Mouse (Mus musculus): Measurements from ENCODE around the gene Olfr1211. TPM values are rescaled to one million over a fixed set of nuclear protein-coding genes. Genes with fewer than 3 reads are reported as not detected.

The Olfr1211 gene
- polyA plus RNA-seq (2012; rRNA removed), result not detected in 2 replicates
- polyA plus RNA-seq (2014; fragmentation: Nextera tagmentation; extraction: Ambion mirVana), result not detected in 2 replicates

GRCm38 (mm10) chr2:88938011-88938410 is at the start of gene Olfr1211:
Olfr1211 (minus strand) TSS chr2:88938111.
- no peaks in the 10 kb centered on the region for H3K27me3 ChIP-seq (ENCODE audit: control insufficient read depth, insufficient read depth, low read length)
- ATAC-seq (ENCODE audit: low FRiP score, low read depth), result no peak
- 85% methylated on average over 1 of the region's 1 CpGs for WGBS

DNA sequence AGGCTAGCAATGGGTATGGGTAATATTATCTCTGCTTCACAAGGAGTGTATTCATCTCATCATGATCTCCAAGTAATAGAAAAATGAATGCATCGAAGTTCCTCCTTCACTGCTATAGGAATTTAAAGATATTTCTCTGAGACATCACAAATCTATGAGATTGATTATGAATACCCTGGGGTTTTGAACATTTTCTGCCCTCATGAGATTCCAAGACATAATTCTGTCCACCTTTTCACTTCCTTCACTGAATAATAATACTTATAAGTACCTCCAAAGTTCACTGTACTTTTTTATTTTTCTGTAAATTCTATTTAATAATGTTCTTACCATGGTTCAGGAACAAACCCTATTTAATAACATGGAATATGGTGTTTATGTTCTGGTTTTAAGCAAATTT is 42.3 kb upstream of the Olfr1211 start, which contains the start of gene Gm13762:
Gm13762 (minus strand) TSS at position 101 of the 400 bp plus-strand sequence.
- no peaks in the 10 kb centered on the region for H3K36me3 ChIP-seq (ENCODE audit: control insufficient read depth, insufficient read depth, low read length)
- no peak for DNase-seq (ENCODE audit: low spot score)

More at GRCm38 (mm10) chr2:88938011-88938410, at the start of gene Olfr1211:
- no peak for DNase-seq (ENCODE audit: low spot score)
- Histone ChIP-seq H3K4me3 (replicated peaks; ENCODE audit: low read length) (no peak within 1 kb of the TSS), H3K4me1 (ENCODE audit: control insufficient read depth, insufficient read depth, low read length) (no peaks in the 10 kb centered on the region), H3K9me3 (ENCODE audit: control insufficient read depth, low read length) (no peaks in the 10 kb centered on the region), H3K4me2 (replicated peaks; ENCODE audit: low read depth, low read length, severe bottlenecking) (no peak within 1 kb of the TSS), H3K9ac (ENCODE audit: low read depth, low read length, severe bottlenecking) (no peak within 1 kb of the TSS), H3K36me3 (ENCODE audit: control insufficient read depth, insufficient read depth, low read length) (no peaks in the 10 kb centered on the region), H3K27ac (replicated peaks; ENCODE audit: low read depth, low read length) (no peak within 1 kb of the TSS)
- no peak for TF ChIP-seq POLR2A (IDR thresholded peaks at IDR 0.05; ENCODE audit: borderline replicate concordance, extremely low read depth, insufficient read depth, insufficient read length)

DNA sequence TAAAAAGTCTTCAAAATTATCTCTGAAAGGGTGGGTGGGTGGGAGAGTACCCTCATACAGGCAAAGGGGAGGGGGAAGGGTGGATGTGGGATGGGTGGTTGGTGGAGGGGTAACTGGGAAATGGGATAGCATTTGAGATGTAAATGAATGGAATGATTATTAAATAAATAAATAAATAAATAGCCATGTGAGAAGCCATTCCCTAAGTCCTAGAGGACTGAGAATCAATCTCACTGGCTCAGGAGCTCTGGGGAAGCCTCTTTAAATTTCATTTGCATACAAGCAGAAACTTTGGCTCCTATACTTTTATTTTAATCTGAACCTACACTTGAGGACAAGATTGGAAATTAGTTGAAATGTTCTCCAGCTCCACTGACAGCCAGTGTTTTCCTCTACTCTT is 15.8 kb upstream of the Olfr1211 start, which contains the start of gene Olfr1212:
Olfr1212 (plus strand) TSS at position 301 of the 400 bp plus-strand sequence.
- no peak for ATAC-seq (ENCODE audit: low FRiP score, low read depth)
- H3K4me3 ChIP-seq (replicated peaks; ENCODE audit: low read length), result no peak within 1 kb of the TSS
- H3K9ac ChIP-seq (ENCODE audit: low read depth, low read length, severe bottlenecking), result no peak within 1 kb of the TSS
- no peaks in the 10 kb centered on the region for H3K4me1 ChIP-seq (ENCODE audit: control insufficient read depth, insufficient read depth, low read length)
- no peaks in the 10 kb centered on the region for H3K27me3 ChIP-seq (ENCODE audit: control insufficient read depth, insufficient read depth, low read length)
- H3K9me3 ChIP-seq (ENCODE audit: control insufficient read depth, low read length), result no peaks in the 10 kb centered on the region
- H3K36me3 ChIP-seq (ENCODE audit: control insufficient read depth, insufficient read depth, low read length), result no peaks in the 10 kb centered on the region
- no peak within 1 kb of the TSS for H3K27ac ChIP-seq (replicated peaks; ENCODE audit: low read depth, low read length)
- no peak for DNase-seq (ENCODE audit: low spot score)
- no peak for TF ChIP-seq POLR2A (IDR thresholded peaks at IDR 0.05; ENCODE audit: borderline replicate concordance, extremely low read depth, insufficient read depth, insufficient read length)
- no peak within 1 kb of the TSS for H3K4me2 ChIP-seq (replicated peaks; ENCODE audit: low read depth, low read length, severe bottlenecking)

More for the DNA sequence above, 42.3 kb upstream of the Olfr1211 start, which contains the start of gene Gm13762:
- no peak within 1 kb of the TSS for H3K4me3 ChIP-seq (replicated peaks; ENCODE audit: low read length)
- no peaks in the 10 kb centered on the region for H3K4me1 ChIP-seq (ENCODE audit: control insufficient read depth, insufficient read depth, low read length)
- H3K27ac ChIP-seq (replicated peaks; ENCODE audit: low read depth, low read length), result no peak within 1 kb of the TSS
- WGBS, result 84% methylated on average over 1 of the region's 1 CpGs
- H3K27me3 ChIP-seq (ENCODE audit: control insufficient read depth, insufficient read depth, low read length), result no peaks in the 10 kb centered on the region
- no peak within 1 kb of the TSS for H3K4me2 ChIP-seq (replicated peaks; ENCODE audit: low read depth, low read length, severe bottlenecking)
- H3K9ac ChIP-seq (ENCODE audit: low read depth, low read length, severe bottlenecking), result no peak within 1 kb of the TSS
- ATAC-seq (ENCODE audit: low FRiP score, low read depth), result no peak
- TF ChIP-seq POLR2A (IDR thresholded peaks at IDR 0.05; ENCODE audit: borderline replicate concordance, extremely low read depth, insufficient read depth, insufficient read length), result no peak
- H3K9me3 ChIP-seq (ENCODE audit: control insufficient read depth, low read length), result no peaks in the 10 kb centered on the region

GRCm38 (mm10) chr2:88915057-88915456 is 22.9 kb downstream of the Olfr1211 start, which contains the start of gene Olfr1209:
Olfr1209 (minus strand) TSS chr2:88915157.
- 89% methylated on average over 3 of the region's 3 CpGs for WGBS
- TF ChIP-seq POLR2A (IDR thresholded peaks at IDR 0.05; ENCODE audit: borderline replicate concordance, extremely low read depth, insufficient read depth, insufficient read length), result no peak
- H3K4me1 ChIP-seq (ENCODE audit: control insufficient read depth, insufficient read depth, low read length), result no peaks in the 10 kb centered on the region

DNA sequence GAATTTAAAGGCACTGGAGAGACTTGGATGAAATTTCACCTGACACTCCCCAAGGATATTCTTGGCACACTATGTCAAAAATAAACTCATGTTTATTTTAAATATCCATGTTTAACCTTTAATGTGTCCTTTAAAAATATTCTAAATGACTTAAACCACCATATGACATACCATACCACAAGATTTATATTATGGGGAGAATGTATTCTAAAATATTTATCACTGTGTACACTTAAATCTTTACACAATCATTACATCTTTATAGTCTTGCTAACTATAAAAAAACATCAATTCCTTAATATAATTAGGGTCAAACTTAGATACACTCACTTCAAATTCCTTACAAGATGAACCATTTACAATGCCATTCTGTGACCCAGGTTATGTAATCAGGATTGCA is 35.7 kb downstream of the Olfr1211 start, which contains the start of gene Olfr1208:
Olfr1208 (minus strand) TSS at position 101 of the 400 bp plus-strand sequence.
- H3K9me3 ChIP-seq (ENCODE audit: control insufficient read depth, low read length), result no peaks in the 10 kb centered on the region
- H3K4me3 ChIP-seq (replicated peaks; ENCODE audit: low read length), result no peak within 1 kb of the TSS
- no peak within 1 kb of the TSS for H3K9ac ChIP-seq (ENCODE audit: low read depth, low read length, severe bottlenecking)
- H3K36me3 ChIP-seq (ENCODE audit: control insufficient read depth, insufficient read depth, low read length), result no peaks in the 10 kb centered on the region
- ATAC-seq (ENCODE audit: low FRiP score, low read depth) (no peak), DNase-seq (ENCODE audit: low spot score) (no peak)
- H3K4me1 ChIP-seq (ENCODE audit: control insufficient read depth, insufficient read depth, low read length), result no peaks in the 10 kb centered on the region
- TF ChIP-seq POLR2A (IDR thresholded peaks at IDR 0.05; ENCODE audit: borderline replicate concordance, extremely low read depth, insufficient read depth, insufficient read length), result no peak
- no peak within 1 kb of the TSS for H3K27ac ChIP-seq (replicated peaks; ENCODE audit: low read depth, low read length)
- H3K4me2 ChIP-seq (replicated peaks; ENCODE audit: low read depth, low read length, severe bottlenecking), result no peak within 1 kb of the TSS
- no peaks in the 10 kb centered on the region for H3K27me3 ChIP-seq (ENCODE audit: control insufficient read depth, insufficient read depth, low read length)

More at GRCm38 (mm10) chr2:88915057-88915456, 22.9 kb downstream of the Olfr1211 start, which contains the start of gene Olfr1209:
- Histone ChIP-seq H3K27ac (replicated peaks; ENCODE audit: low read depth, low read length) (no peak within 1 kb of the TSS), H3K27me3 (ENCODE audit: control insufficient read depth, insufficient read depth, low read length) (no peaks in the 10 kb centered on the region), H3K4me2 (replicated peaks; ENCODE audit: low read depth, low read length, severe bottlenecking) (no peak within 1 kb of the TSS), H3K36me3 (ENCODE audit: control insufficient read depth, insufficient read depth, low read length) (no peaks in the 10 kb centered on the region), H3K9ac (ENCODE audit: low read depth, low read length, severe bottlenecking) (no peak within 1 kb of the TSS), H3K4me3 (replicated peaks; ENCODE audit: low read length) (no peak within 1 kb of the TSS), H3K9me3 (ENCODE audit: control insufficient read depth, low read length) (no peaks in the 10 kb centered on the region)
- ATAC-seq (ENCODE audit: low FRiP score, low read depth), result no peak
- no peak for DNase-seq (ENCODE audit: low spot score)

Other genes with a start within 250 kb of the Olfr1211 start
- not detected in 2 replicates for gene Olfr1195, start 248.9 kb downstream of the Olfr1211 start, polyA plus RNA-seq (2012; rRNA removed)
- gene Olfr1195, start 248.9 kb downstream of the Olfr1211 start, polyA plus RNA-seq (2014; fragmentation: Nextera tagmentation; extraction: Ambion mirVana), result not detected in 2 replicates
- not detected in 2 replicates for gene Olfr1196, start 233.5 kb downstream of the Olfr1211 start, polyA plus RNA-seq (2012; rRNA removed)
- not detected in 2 replicates for gene Olfr1196, start 233.5 kb downstream of the Olfr1211 start, polyA plus RNA-seq (2014; fragmentation: Nextera tagmentation; extraction: Ambion mirVana)
- gene Olfr1197, start 205.7 kb downstream of the Olfr1211 start, polyA plus RNA-seq (2012; rRNA removed), result not detected in 2 replicates
- gene Olfr1197, start 205.7 kb downstream of the Olfr1211 start, polyA plus RNA-seq (2014; fragmentation: Nextera tagmentation; extraction: Ambion mirVana), result not detected in 2 replicates
- gene Olfr1198, start 186.7 kb downstream of the Olfr1211 start, polyA plus RNA-seq (2012; rRNA removed), result not detected in 2 replicates
- not detected in 2 replicates for gene Olfr1198, start 186.7 kb downstream of the Olfr1211 start, polyA plus RNA-seq (2014; fragmentation: Nextera tagmentation; extraction: Ambion mirVana)
- not detected in 2 replicates for gene Olfr1199, start 177.6 kb downstream of the Olfr1211 start, polyA plus RNA-seq (2012; rRNA removed)
- gene Olfr1199, start 177.6 kb downstream of the Olfr1211 start, polyA plus RNA-seq (2014; fragmentation: Nextera tagmentation; extraction: Ambion mirVana), result not detected in 2 replicates
- gene Olfr1200, start 167.6 kb downstream of the Olfr1211 start, polyA plus RNA-seq (2012; rRNA removed), result not detected in 2 replicates
- not detected in 2 replicates for gene Olfr1200, start 167.6 kb downstream of the Olfr1211 start, polyA plus RNA-seq (2014; fragmentation: Nextera tagmentation; extraction: Ambion mirVana)
- not detected in 2 replicates for gene Olfr1201, start 145.1 kb downstream of the Olfr1211 start, polyA plus RNA-seq (2012; rRNA removed)
- gene Olfr1201, start 145.1 kb downstream of the Olfr1211 start, polyA plus RNA-seq (2014; fragmentation: Nextera tagmentation; extraction: Ambion mirVana), result not detected in 2 replicates
- not detected in 2 replicates for gene Olfr1202, start 123.6 kb downstream of the Olfr1211 start, polyA plus RNA-seq (2012; rRNA removed)
- gene Olfr1202, start 123.6 kb downstream of the Olfr1211 start, polyA plus RNA-seq (2014; fragmentation: Nextera tagmentation; extraction: Ambion mirVana), result not detected in 2 replicates
- gene Olfr1205, start 108.4 kb downstream of the Olfr1211 start, polyA plus RNA-seq (2012; rRNA removed), result not detected in 2 replicates
- gene Olfr1205, start 108.4 kb downstream of the Olfr1211 start, polyA plus RNA-seq (2014; fragmentation: Nextera tagmentation; extraction: Ambion mirVana), result not detected in 2 replicates
- gene Olfr1204, start 88.8 kb downstream of the Olfr1211 start, polyA plus RNA-seq (2012; rRNA removed), result not detected in 2 replicates
- gene Olfr1204, start 88.8 kb downstream of the Olfr1211 start, polyA plus RNA-seq (2014; fragmentation: Nextera tagmentation; extraction: Ambion mirVana), result not detected in 2 replicates
- gene Olfr1206, start 74.9 kb downstream of the Olfr1211 start, polyA plus RNA-seq (2012; rRNA removed), result not detected in 2 replicates
- gene Olfr1206, start 74.9 kb downstream of the Olfr1211 start, polyA plus RNA-seq (2014; fragmentation: Nextera tagmentation; extraction: Ambion mirVana), result not detected in 2 replicates
- not detected in 2 replicates for gene Olfr1208, start 35.8 kb downstream of the Olfr1211 start, polyA plus RNA-seq (2012; rRNA removed)
- gene Olfr1208, start 35.8 kb downstream of the Olfr1211 start, polyA plus RNA-seq (2014; fragmentation: Nextera tagmentation; extraction: Ambion mirVana), result not detected in 2 replicates
- not detected in 2 replicates for gene Olfr1209, start 23.0 kb downstream of the Olfr1211 start, polyA plus RNA-seq (2012; rRNA removed)
- gene Olfr1209, start 23.0 kb downstream of the Olfr1211 start, polyA plus RNA-seq (2014; fragmentation: Nextera tagmentation; extraction: Ambion mirVana), result not detected in 2 replicates
- not detected in 2 replicates for gene Olfr1212, start 15.9 kb upstream of the Olfr1211 start, polyA plus RNA-seq (2012; rRNA removed)
- not detected in 2 replicates for gene Olfr1212, start 15.9 kb upstream of the Olfr1211 start, polyA plus RNA-seq (2014; fragmentation: Nextera tagmentation; extraction: Ambion mirVana)
- not detected in 2 replicates for gene Gm13762, start 42.2 kb upstream of the Olfr1211 start, polyA plus RNA-seq (2012; rRNA removed)
- not detected in 2 replicates for gene Gm13762, start 42.2 kb upstream of the Olfr1211 start, polyA plus RNA-seq (2014; fragmentation: Nextera tagmentation; extraction: Ambion mirVana)
- gene Olfr1214, start 54.5 kb upstream of the Olfr1211 start, polyA plus RNA-seq (2012; rRNA removed), result not detected in 2 replicates
- gene Olfr1214, start 54.5 kb upstream of the Olfr1211 start, polyA plus RNA-seq (2014; fragmentation: Nextera tagmentation; extraction: Ambion mirVana), result not detected in 2 replicates
- not detected in 2 replicates for gene Olfr1215, start 68.9 kb upstream of the Olfr1211 start, polyA plus RNA-seq (2012; rRNA removed)
- not detected in 2 replicates for gene Olfr1215, start 68.9 kb upstream of the Olfr1211 start, polyA plus RNA-seq (2014; fragmentation: Nextera tagmentation; extraction: Ambion mirVana)
- gene Olfr1216, start 80.2 kb upstream of the Olfr1211 start, polyA plus RNA-seq (2012; rRNA removed), result not detected in 2 replicates
- gene Olfr1216, start 80.2 kb upstream of the Olfr1211 start, polyA plus RNA-seq (2014; fragmentation: Nextera tagmentation; extraction: Ambion mirVana), result not detected in 2 replicates
- gene Olfr1217, start 94.0 kb upstream of the Olfr1211 start, polyA plus RNA-seq (2012; rRNA removed), result not detected in 2 replicates
- not detected in 2 replicates for gene Olfr1217, start 94.0 kb upstream of the Olfr1211 start, polyA plus RNA-seq (2014; fragmentation: Nextera tagmentation; extraction: Ambion mirVana)
- not detected in 2 replicates for gene Olfr1218, start 123.1 kb upstream of the Olfr1211 start, polyA plus RNA-seq (2012; rRNA removed)
- gene Olfr1218, start 123.1 kb upstream of the Olfr1211 start, polyA plus RNA-seq (2014; fragmentation: Nextera tagmentation; extraction: Ambion mirVana), result not detected in 2 replicates
- not detected in 2 replicates for gene Olfr1219, start 145.4 kb upstream of the Olfr1211 start, polyA plus RNA-seq (2012; rRNA removed)
- gene Olfr1219, start 145.4 kb upstream of the Olfr1211 start, polyA plus RNA-seq (2014; fragmentation: Nextera tagmentation; extraction: Ambion mirVana), result not detected in 2 replicates
- not detected in 2 replicates for gene Olfr1220, start 168.7 kb upstream of the Olfr1211 start, polyA plus RNA-seq (2012; rRNA removed)
- gene Olfr1220, start 168.7 kb upstream of the Olfr1211 start, polyA plus RNA-seq (2014; fragmentation: Nextera tagmentation; extraction: Ambion mirVana), result not detected in 2 replicates
- gene Olfr1221, start 179.2 kb upstream of the Olfr1211 start, polyA plus RNA-seq (2012; rRNA removed), result not detected in 2 replicates
- not detected in 2 replicates for gene Olfr1221, start 179.2 kb upstream of the Olfr1211 start, polyA plus RNA-seq (2014; fragmentation: Nextera tagmentation; extraction: Ambion mirVana)
- not detected in 2 replicates for gene Olfr1222, start 194.9 kb upstream of the Olfr1211 start, polyA plus RNA-seq (2012; rRNA removed)
- gene Olfr1222, start 194.9 kb upstream of the Olfr1211 start, polyA plus RNA-seq (2014; fragmentation: Nextera tagmentation; extraction: Ambion mirVana), result not detected in 2 replicates
- gene Olfr1223, start 213.4 kb upstream of the Olfr1211 start, polyA plus RNA-seq (2012; rRNA removed), result not detected in 2 replicates
- not detected in 2 replicates for gene Olfr1223, start 213.4 kb upstream of the Olfr1211 start, polyA plus RNA-seq (2014; fragmentation: Nextera tagmentation; extraction: Ambion mirVana)
- not detected in 2 replicates for gene Olfr1224-ps1, start 226.0 kb upstream of the Olfr1211 start, polyA plus RNA-seq (2012; rRNA removed)
- gene Olfr1224-ps1, start 226.0 kb upstream of the Olfr1211 start, polyA plus RNA-seq (2014; fragmentation: Nextera tagmentation; extraction: Ambion mirVana), result not detected in 2 replicates
- not detected in 2 replicates for gene Olfr1225, start 236.6 kb upstream of the Olfr1211 start, polyA plus RNA-seq (2012; rRNA removed)
- not detected in 2 replicates for gene Olfr1225, start 236.6 kb upstream of the Olfr1211 start, polyA plus RNA-seq (2014; fragmentation: Nextera tagmentation; extraction: Ambion mirVana)

All from limb, embryonic 14.5 days (tissue).